Mouse (Mus musculus) MEL (cell line): ENCODE results near the gene Anks1. TPM values are rescaled to one million over a fixed set of nuclear protein-coding genes. Genes with fewer than 3 reads are reported as not detected.

Source experiments
- DNase-seq: peaks from one replicate; pipeline ENCODE4 v3.0.0; 2011; ENCODE audit warnings: low read depth, low spot score
- H3K27ac ChIP-seq: 2 replicates; pipeline ENCODE4 v1.5.1; 2012; ENCODE audit warnings: low read depth, mild to moderate bottlenecking, control low read depth, low read length, moderate library complexity; ENCODE audit not compliant: control insufficient read depth
- H3K27me3 ChIP-seq, 2 experiments: fragments of 150-350 bp in 1 of 2; sonication (generic) in 1 of 2; 2 replicates each; pipeline ENCODE4 v1.6.1; 2012; ENCODE audit warnings: low read length in 2 of 2, mild to moderate bottlenecking in 2 of 2, improper control_type of control experiment in 1 of 2, moderate library complexity in 1 of 2; ENCODE audit not compliant: insufficient read depth in 2 of 2, control insufficient read depth in 1 of 2
- H3K36me3 ChIP-seq, 2 experiments: 2 replicates each; pipeline ENCODE4 v1.6.1; 2012 to 2014; ENCODE audit warnings: low read length in 2 of 2, improper control_type of control experiment in 1 of 2, inconsistent platforms in 1 of 2, mild to moderate bottlenecking in 1 of 2; ENCODE audit not compliant: insufficient read depth in 2 of 2, control insufficient read depth in 1 of 2
- H3K4me1 ChIP-seq, 2 experiments: fragments of 150-350 bp in 1 of 2; sonication (generic) in 1 of 2; 2 replicates each; pipeline ENCODE4 v1.6.1; 2012; ENCODE audit warnings: low read length in 2 of 2, improper control_type of control experiment in 1 of 2, mild to moderate bottlenecking in 1 of 2; ENCODE audit not compliant: insufficient read depth in 2 of 2, control insufficient read depth in 1 of 2
- H3K4me3 ChIP-seq, 2 experiments: fragments of 150-350 bp in 1 of 2; sonication (generic) in 1 of 2; 2 replicates each; pipeline ENCODE4 v1.5.1; 2012; ENCODE audit warnings: low read depth in 2 of 2, low read length in 2 of 2, mild to moderate bottlenecking in 2 of 2, moderate library complexity in 2 of 2, control low read depth in 1 of 2, improper control_type of control experiment in 1 of 2; ENCODE audit not compliant: control insufficient read depth in 1 of 2, insufficient read depth in 1 of 2
- H3K79me2 ChIP-seq: 2 replicates; pipeline ENCODE4 v1.6.1; 2012; ENCODE audit warnings: mild to moderate bottlenecking, low read length, moderate library complexity; ENCODE audit not compliant: control insufficient read depth, poor library complexity, insufficient read depth
- H3K9ac ChIP-seq: 2 replicates; pipeline ENCODE4 v1.6.1; 2012; ENCODE audit warnings: low read depth, mild to moderate bottlenecking, control low read depth, low read length, moderate library complexity; ENCODE audit not compliant: control insufficient read depth, poor library complexity, severe bottlenecking
- H3K9me3 ChIP-seq: fragments of 150-350 bp; sonication (generic); replicated peaks from 2 replicates; pipeline ENCODE4 v1.6.1; 2012; ENCODE audit warnings: mild to moderate bottlenecking, low read length, improper control_type of control experiment, moderate library complexity; ENCODE audit not compliant: insufficient read depth
- ELF1 ChIP-seq: IDR thresholded peaks from 2 replicates; pipeline ENCODE4 v1.6.1; 2014; ENCODE audit warnings: low read depth, mild to moderate bottlenecking, inconsistent platforms, low read length, improper control_type of control experiment, moderate library complexity
- GABPA ChIP-seq: IDR thresholded peaks from 2 replicates; pipeline ENCODE4 v1.6.1; 2012; ENCODE audit warnings: low read depth, mild to moderate bottlenecking, inconsistent platforms, low read length, improper control_type of control experiment, moderate library complexity
- GATA1 ChIP-seq: IDR thresholded peaks from 2 replicates; pipeline ENCODE4 v1.6.1; 2011; ENCODE audit warnings: low read depth, low read length, improper control_type of control experiment
- JUND ChIP-seq: IDR thresholded peaks from 2 replicates; pipeline ENCODE4 v1.6.1; 2011; ENCODE audit warnings: low read depth, mild to moderate bottlenecking, improper control_type of control experiment, low read length
- KAT2A ChIP-seq: conservative IDR thresholded peaks from 2 replicates; pipeline ENCODE4 v1.6.1; 2012; ENCODE audit warnings: low read depth, low read length, improper control_type of control experiment, inconsistent platforms
- MAX ChIP-seq: IDR thresholded peaks from 2 replicates; pipeline ENCODE4 v1.6.1; 2011; ENCODE audit warnings: low read length, improper control_type of control experiment
- MAZ ChIP-seq: IDR thresholded peaks from 2 replicates; pipeline ENCODE4 v1.6.1; 2012; ENCODE audit warnings: low read depth, mild to moderate bottlenecking, inconsistent platforms, low read length, improper control_type of control experiment
- MXI1 ChIP-seq: IDR thresholded peaks from 2 replicates; pipeline ENCODE4 v1.6.1; 2011; ENCODE audit warnings: mild to moderate bottlenecking, low read depth, low read length, improper control_type of control experiment
- MYB ChIP-seq: IDR thresholded peaks from 2 replicates; pipeline ENCODE4 v1.6.1; 2011; ENCODE audit warnings: mild to moderate bottlenecking, low read depth, low read length, improper control_type of control experiment
- MYC ChIP-seq: IDR thresholded peaks from 2 replicates; pipeline ENCODE4 v1.6.1; 2011; ENCODE audit warnings: low read depth, mild to moderate bottlenecking, low read length, improper control_type of control experiment, moderate library complexity
- NELFE ChIP-seq: IDR thresholded peaks from 2 replicates; pipeline ENCODE4 v1.6.1; 2011; ENCODE audit warnings: low read depth, low read length, improper control_type of control experiment
- NRF1 ChIP-seq: IDR thresholded peaks from 2 replicates; pipeline ENCODE4 v1.6.1; 2014; ENCODE audit warnings: low read depth, mild to moderate bottlenecking, inconsistent platforms, low read length, improper control_type of control experiment, moderate library complexity; ENCODE audit not compliant: poor library complexity, insufficient read depth, severe bottlenecking
- POLR2AphosphoS2 ChIP-seq: IDR thresholded peaks from 2 replicates; pipeline ENCODE4 v1.6.1; 2011; ENCODE audit warnings: low read length, improper control_type of control experiment
- POLR2AphosphoS5 ChIP-seq: IDR thresholded peaks from 2 replicates; pipeline ENCODE4 v1.6.1; 2012; ENCODE audit warnings: low read depth, borderline replicate concordance, mild to moderate bottlenecking, inconsistent platforms, low read length, moderate library complexity, mixed read lengths
- RAD21 ChIP-seq: IDR thresholded peaks from 2 replicates; pipeline ENCODE4 v1.6.1; 2011; ENCODE audit warnings: mild to moderate bottlenecking, low read depth, low read length, improper control_type of control experiment
- SMC3 ChIP-seq: IDR thresholded peaks from 2 replicates; pipeline ENCODE4 v1.6.1; 2011; ENCODE audit warnings: low read depth, low read length, improper control_type of control experiment
- TAL1 ChIP-seq: IDR thresholded peaks from 2 replicates; pipeline ENCODE4 v1.6.1; 2012; ENCODE audit warnings: mild to moderate bottlenecking, inconsistent platforms, low read length, moderate library complexity, mixed read lengths
- TBP ChIP-seq: IDR thresholded peaks from 2 replicates; pipeline ENCODE4 v1.8.0; 2011; ENCODE audit warnings: low read depth, low read length, improper control_type of control experiment
- USF2 ChIP-seq, 2 experiments: IDR thresholded peaks; 2 replicates each; pipeline ENCODE4 v1.6.1; 2011 to 2012; ENCODE audit warnings: improper control_type of control experiment in 2 of 2, low read length in 2 of 2, borderline replicate concordance in 1 of 2, inconsistent platforms in 1 of 2, low read depth in 1 of 2, mild to moderate bottlenecking in 1 of 2; ENCODE audit not compliant: insufficient read depth in 1 of 2
- ZMIZ1 ChIP-seq: IDR thresholded peaks from 2 replicates; pipeline ENCODE4 v1.6.1; 2012; ENCODE audit warnings: low read depth, mild to moderate bottlenecking, inconsistent platforms, low read length, improper control_type of control experiment, moderate library complexity
- polyA plus RNA-seq, 2 experiments: library from polyadenylated mRNA; stranded (reverse) in 1 of 2; unstranded in 1 of 2; fragments of >175 nt in 1 of 2; fragments of >200 nt in 1 of 2; gene quantifications; 2 replicates each; pipeline versions ENCODE4 v1.2.1 to v1.2.4; 2012; ENCODE audit warnings: low replicate concordance in 2 of 2, low read depth in 1 of 2; ENCODE audit not compliant: insufficient read length in 2 of 2, insufficient read depth in 1 of 2, missing spikeins in 1 of 2
- total RNA-seq: library from RNA; depleted of rRNA; stranded (reverse); fragments of 300-350 nt; gene quantifications from 2 replicates; pipeline ENCODE4 v1.2.3, GENCODE M21; 2012

The Anks1 gene
- total and polyA plus RNA-seq, 3 experiments, result 11.9 to 15.9 TPM; not detected in 1

GRCm38 (mm10) chr17:27953136-27953535, 44.0 kb downstream of the Anks1 start:
- Histone ChIP-seq H3K27ac (no peak overlapping the region), H3K79me2 (no peaks in the 10 kb centered on the region), H3K27me3 (no peaks in the 10 kb centered on the region), H3K9ac (no peak overlapping the region), H3K9me3 (no peaks in the 10 kb centered on the region), H3K36me3 (no peaks in the 10 kb centered on the region), H3K4me3 (no peak overlapping the region), H3K4me1 (no peaks in the 10 kb centered on the region)
- TF ChIP-seq POLR2AphosphoS2 (no peak), ZMIZ1 (no peak), MAX (no peak), USF2 (IDR thresholded peaks at IDR 0.05; ENCODE audit: borderline replicate concordance in 1 of 2, insufficient read depth in 1 of 2, low read depth in 1 of 2, low read length in 2 of 2) (no peak), MYB (no peak), SMC3 (no peak), RAD21 (no peak), KAT2A (no peak), MAZ (no peak), TBP (no peak), GATA1 (no peak), POLR2AphosphoS5 (no peak), ELF1 (no peak), MXI1 (no peak), NELFE (no peak), JUND (no peak), GABPA (no peak), NRF1 (no peak), TAL1 (no peak), MYC (no peak)
- no peak for DNase-seq

- H3K27me3 ChIP-seq, result no peaks in the 10 kb centered on the region
- no peaks in the 10 kb centered on the region for H3K79me2 ChIP-seq
- H3K4me1 ChIP-seq, result no peaks in the 10 kb centered on the region
- TF ChIP-seq MXI1, result no peak
- no peak for TF ChIP-seq NELFE
- no peak for TF ChIP-seq MAZ
- no peak overlapping the region for H3K9ac ChIP-seq
- no peak for DNase-seq
- H3K9me3 ChIP-seq, result no peaks in the 10 kb centered on the region
- H3K27ac ChIP-seq, result no peak overlapping the region
- H3K36me3 ChIP-seq, result no peaks in the 10 kb centered on the region
- H3K4me3 ChIP-seq, result no peak overlapping the region
Measured at GRCm38 (mm10) chr17:27954629-27955402, 45.7 kb downstream of the Anks1 start.
